Comparison of ENCODE assay signal across 7 mouse cellular contexts in the genomic region with DNA sequence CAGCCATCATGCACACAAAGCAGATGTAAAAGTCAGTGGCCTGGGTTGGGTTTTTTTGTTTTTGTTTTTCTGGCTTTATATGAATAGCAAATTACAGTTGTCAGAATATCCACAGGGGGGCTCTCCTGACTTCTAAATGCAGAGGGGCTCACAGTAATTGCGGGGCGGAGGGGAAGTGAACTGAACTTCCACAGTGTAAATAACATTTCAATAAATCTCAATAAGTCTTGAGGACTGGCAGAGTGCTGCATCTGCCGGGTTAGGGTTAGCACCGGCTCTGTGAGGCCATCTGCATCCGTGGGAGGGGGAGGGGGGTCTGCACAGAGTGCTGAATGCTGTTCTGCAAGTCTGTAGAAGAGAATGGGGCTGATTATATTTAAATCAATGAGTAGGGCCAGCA. TPM values are rescaled to one million over a fixed set of nuclear protein-coding genes. Genes with fewer than 3 reads are reported as not detected.
DNase-seq lines count a peak whose midpoint lies in the region; ATAC-seq and TF ChIP-seq lines count a peak whose summit lies in the region.

No protein-coding gene starts in this region.

- H3K4me1 ChIP-seq in lung, postnatal 0 days (ENCODE audit: insufficient read depth, low read depth, low read length) = no peaks in the 10 kb centered on the region
- H3K4me1 ChIP-seq in embryonic facial prominence, embryonic 14.5 days (ENCODE audit: control insufficient read depth, insufficient read depth, low read length) = no peaks in the 10 kb centered on the region
- peaks cover 6% of the 10 kb centered on the region; the same call in 1 of the 2 replicates for H3K4me1 ChIP-seq in neural tube, embryonic 14.5 days (ENCODE audit: control insufficient read depth, insufficient read depth, low read length)

- whole genome bisulfite sequencing in lung, postnatal 0 days = 4% methylated on average over 5 of the region's 5 CpGs
- 10% methylated on average over 5 of the region's 5 CpGs for WGBS in embryonic facial prominence, embryonic 14.5 days
- 3% methylated on average over 5 of the region's 5 CpGs for WGBS in neural tube, embryonic 14.5 days

- no peak overlapping the region for H3K9ac ChIP-seq in lung, postnatal 0 days (replicated peaks; ENCODE audit: low read depth)
- no peak overlapping the region for H3K9ac ChIP-seq in embryonic facial prominence, embryonic 14.5 days (ENCODE audit: low read depth, low read length)
- H3K9ac ChIP-seq in neural tube, embryonic 14.5 days (replicated peaks; ENCODE audit: low read depth, low read length) = no peak overlapping the region

- H3K4me3 ChIP-seq in lung, postnatal 0 days (ENCODE audit: low read depth, low read length) = no peak overlapping the region
- H3K4me3 ChIP-seq in embryonic facial prominence, embryonic 14.5 days (ENCODE audit: low read depth, low read length) = no peak overlapping the region
- no peak overlapping the region for H3K4me3 ChIP-seq in neural tube, embryonic 14.5 days (ENCODE audit: low read depth, low read length)

- H3K27me3 ChIP-seq in lung, postnatal 0 days (replicated peaks; ENCODE audit: insufficient read depth, low read length) = no peaks in the 10 kb centered on the region
- H3K27me3 ChIP-seq in embryonic facial prominence, embryonic 14.5 days (replicated peaks; ENCODE audit: control insufficient read depth, insufficient read depth, low read length) = no peaks in the 10 kb centered on the region
- H3K27me3 ChIP-seq in neural tube, embryonic 14.5 days (ENCODE audit: control insufficient read depth, insufficient read depth, low read length) = no peaks in the 10 kb centered on the region

- DNase-seq in lung, postnatal 0 days (ENCODE audit: low spot score) = peak; percentile 70
- no peak for DNase-seq in lung, postnatal 25 days (ENCODE audit: low spot score)
- DNase-seq in embryonic facial prominence, embryonic 14.5 days (ENCODE audit: low spot score) = peak; percentile 89
- DNase-seq in kidney, postnatal 25 days = peak; percentile 43 to 49
- DNase-seq in ovary, postnatal 36 days (ENCODE audit: low spot score) = no peak

- no peak overlapping the region for H3K4me2 ChIP-seq in lung, postnatal 0 days (replicated peaks; ENCODE audit: low read depth, low read length)
- H3K4me2 ChIP-seq in embryonic facial prominence, embryonic 14.5 days (ENCODE audit: low read depth, low read length) = no peak overlapping the region
- H3K4me2 ChIP-seq in neural tube, embryonic 14.5 days (ENCODE audit: low read depth, low read length) = no peak overlapping the region

- H3K36me3 ChIP-seq in lung, postnatal 0 days (ENCODE audit: insufficient read depth, low read length) = no peaks in the 10 kb centered on the region
- H3K36me3 ChIP-seq in embryonic facial prominence, embryonic 14.5 days (ENCODE audit: control insufficient read depth, insufficient read depth, low read length) = no peaks in the 10 kb centered on the region
- no peaks in the 10 kb centered on the region for H3K36me3 ChIP-seq in neural tube, embryonic 14.5 days (ENCODE audit: control insufficient read depth, insufficient read depth, low read length)

- no peak overlapping the region for H3K27ac ChIP-seq in lung, postnatal 0 days (ENCODE audit: low read length)
- H3K27ac ChIP-seq in embryonic facial prominence, embryonic 14.5 days (replicated peaks; ENCODE audit: low read depth, low read length) = no peak overlapping the region
- H3K27ac ChIP-seq in neural tube, embryonic 14.5 days (ENCODE audit: low read depth, low read length) = no peak overlapping the region

- peak; percentile 67 for TF ChIP-seq CTCF in lung, postnatal 0 days (IDR thresholded peaks at IDR 0.05)

- TF ChIP-seq EP300 in lung, postnatal 0 days (IDR thresholded peaks at IDR 0.05) = no peak

- H3K9me3 ChIP-seq in lung, postnatal 0 days (ENCODE audit: low read length) = no peaks in the 10 kb centered on the region
- 0 out of 2 replicates have a peak, but pooled peaks cover 4% of the 10 kb centered on the region for H3K9me3 ChIP-seq in embryonic facial prominence, embryonic 14.5 days (ENCODE audit: control insufficient read depth, low read length)
- H3K9me3 ChIP-seq in neural tube, embryonic 14.5 days (ENCODE audit: control insufficient read depth, low read length) = no peaks in the 10 kb centered on the region

- no peak for ATAC-seq in lung, postnatal 0 days
- peak; percentile 45; the same call in 1 of the 2 replicates for ATAC-seq in embryonic facial prominence, embryonic 14.5 days (ENCODE audit: low read depth)
- peak; percentile 60; the same call in 1 of the 2 replicates for ATAC-seq in neural tube, embryonic 14.5 days (ENCODE audit: low read depth)
- no peak for ATAC-seq in megakaryocyte, adult 5-6 weeks (ENCODE audit: poor library complexity, severe bottlenecking)

RNA-seq across cellular contexts. Expression of gene Arl4c, which starts 50.3 kb away (rescaled TPM):
- 24.9 and 28.1 TPM in 2 replicates for polyA plus RNA-seq in lung, postnatal 0 days (2015; fragmentation: Nextera tagmentation; extraction: Ambion mirVana)
- polyA plus RNA-seq in embryonic facial prominence, embryonic 14.5 days (2014; fragmentation: Nextera tagmentation; extraction: Ambion mirVana) = 6.6 and 6.9 TPM in 2 replicates
- 19.9 and 28.0 TPM in 2 replicates for polyA plus RNA-seq in neural tube, embryonic 14.5 days (2014; fragmentation: Nextera tagmentation; extraction: Ambion mirVana)
- total RNA-seq in megakaryocyte, adult 5-6 weeks (2015) = 25.3 and 27.4 TPM in 2 replicates
- total RNA-seq in megakaryocyte, adult 5-6 weeks (2017) = 36.0 and 39.1 TPM in 2 replicates

Comparison
In these comparisons a context has a peak if more than half of its experiments do, and no peak if none do; other contexts are left out.
1. DNase-seq: peak in lung, postnatal 0 days (single experiment), embryonic facial prominence, embryonic 14.5 days (single experiment) and kidney, postnatal 25 days (2 of 2); none in lung, postnatal 25 days (single experiment) and ovary, postnatal 36 days (single experiment).
2. ATAC-seq: peak in embryonic facial prominence, embryonic 14.5 days (single experiment) and neural tube, embryonic 14.5 days (single experiment); none in lung, postnatal 0 days (single experiment) and megakaryocyte, adult 5-6 weeks (single experiment).